ENCODE assay signal across 18 mouse cellular contexts in genomic region chr9:9653463-9653862, GRCm38 (mm10).
"Had no signal": no experiment of that assay in that cellular context is flagged by ENCODE, and none has a peak within 500 bp of the region (broad histone marks: within the 10 kb centered on the region; RNA-seq: fewer than 3 reads in every experiment).

No protein-coding gene starts in this region.

- H3K27ac ChIP-seq: liver, embryonic 15.5 days; lung, embryonic 15.5 days; macrophage; midbrain, embryonic 13.5 days; midbrain, embryonic 15.5 days; neural tube, embryonic 12.5 days; stomach, embryonic 15.5 days; stomach, postnatal 0 days had no signal

- H3K4me2 ChIP-seq: liver, embryonic 15.5 days; lung, embryonic 15.5 days; midbrain, embryonic 11.5 days; midbrain, embryonic 13.5 days; midbrain, embryonic 15.5 days; neural tube, embryonic 12.5 days; stomach, embryonic 15.5 days had no signal

- H3K27me3 ChIP-seq: liver, embryonic 15.5 days; lung, embryonic 15.5 days; megakaryocyte, embryonic 14.5 days; midbrain, embryonic 13.5 days; midbrain, embryonic 15.5 days; neural tube, embryonic 12.5 days; stomach, embryonic 15.5 days had no signal

- DNase-seq: lung, adult 2 months; lung, postnatal 14 days; lung, postnatal 36 days; right cerebral cortex, postnatal 14 days; thymus, adult 2 months; thymus, postnatal 25 days; thymus, postnatal 4 days had no signal

- H3K9me3 ChIP-seq: liver, embryonic 15.5 days; lung, embryonic 15.5 days; megakaryocyte, embryonic 14.5 days; midbrain, embryonic 13.5 days; midbrain, embryonic 15.5 days; neural tube, embryonic 12.5 days; stomach, embryonic 15.5 days had no signal

- H3K9ac ChIP-seq: liver, embryonic 15.5 days; lung, embryonic 15.5 days; midbrain, embryonic 13.5 days; midbrain, embryonic 15.5 days; neural tube, embryonic 12.5 days; stomach, embryonic 15.5 days had no signal

- ATAC-seq: lung, postnatal 0 days; midbrain, embryonic 13.5 days; midbrain, embryonic 15.5 days had no signal

- H3K4me3 ChIP-seq: liver, embryonic 15.5 days; lung, embryonic 15.5 days; midbrain, embryonic 13.5 days; midbrain, embryonic 15.5 days; neural tube, embryonic 12.5 days; stomach, embryonic 15.5 days had no signal

- H3K4me1 ChIP-seq: liver, embryonic 15.5 days; lung, embryonic 15.5 days; megakaryocyte, embryonic 14.5 days; midbrain, embryonic 13.5 days; midbrain, embryonic 15.5 days; neural tube, embryonic 12.5 days; stomach, embryonic 15.5 days had no signal

- H3K36me3 ChIP-seq: liver, embryonic 15.5 days; lung, embryonic 15.5 days; midbrain, embryonic 13.5 days; midbrain, embryonic 15.5 days; neural tube, embryonic 12.5 days; stomach, embryonic 15.5 days had no signal
